Mouse (Mus musculus) stomach, postnatal 0 days (tissue): ENCODE results near the gene Olfr732. TPM values are rescaled to one million over a fixed set of nuclear protein-coding genes. Genes with fewer than 3 reads are reported as not detected.

Experiments used
- ATAC-seq: fragments of 200-750 bp; cut with Nextera tagmentation; 2 replicates; pipeline ENCODE4 v1.8.0; 2017; ENCODE audit not compliant: low FRiP score, low TSS enrichment
- DNase-seq: peaks from one replicate; pipeline ENCODE4 v3.0.0-alpha.2; 2016; ENCODE audit warnings: low spot score
- H3K27ac ChIP-seq: fragments of 300-500 bp; sonication (generic); replicated peaks from 2 replicates; pipeline ENCODE4 v1.5.1; 2014; ENCODE audit warnings: mild to moderate bottlenecking, control low read depth
- H3K27me3 ChIP-seq: fragments of 300-500 bp; sonication (generic); 2 replicates; pipeline ENCODE4 v1.6.1; 2014; ENCODE audit warnings: low read length; ENCODE audit not compliant: control insufficient read depth, insufficient read depth
- H3K36me3 ChIP-seq: fragments of 300-500 bp; sonication (generic); 2 replicates; pipeline ENCODE4 v1.6.1; 2014; ENCODE audit warnings: low read length, mixed read lengths; ENCODE audit not compliant: control insufficient read depth, insufficient read depth
- H3K4me1 ChIP-seq: fragments of 300-500 bp; sonication (generic); replicated peaks from 2 replicates; pipeline ENCODE4 v1.6.1; 2014; ENCODE audit warnings: antibody characterized with exemption; ENCODE audit not compliant: control insufficient read depth, insufficient read depth
- H3K4me2 ChIP-seq: fragments of 300-500 bp; sonication (generic); replicated peaks from 2 replicates; pipeline ENCODE4 v1.6.1; 2014; ENCODE audit warnings: low read depth, mild to moderate bottlenecking, control low read depth, moderate library complexity
- H3K4me3 ChIP-seq: fragments of 300-500 bp; sonication (generic); 2 replicates; pipeline ENCODE4 v1.5.1; 2014; ENCODE audit warnings: low read depth, low read length, control low read depth
- H3K9ac ChIP-seq: fragments of 300-500 bp; sonication (generic); 2 replicates; pipeline ENCODE4 v1.6.1; 2014; ENCODE audit warnings: mild to moderate bottlenecking, low read length, control low read depth, mixed read lengths
- H3K9me3 ChIP-seq: fragments of 300-500 bp; sonication (generic); 2 replicates; pipeline ENCODE4 v1.6.1; 2016; ENCODE audit warnings: low read length; ENCODE audit not compliant: control insufficient read depth
- CTCF ChIP-seq: IDR thresholded peaks from 2 replicates; pipeline ENCODE4 v1.5.1; 2016; ENCODE audit warnings: antibody characterized with exemption, low read depth, mild to moderate bottlenecking, moderate library complexity
- EP300 ChIP-seq: optimal IDR thresholded peaks from 2 replicates; pipeline ENCODE3; 2016; ENCODE audit warnings: antibody characterized with exemption
- WGBS: fragments of 180-500 bp; shearing (Covaris S2); extraction: QIAGEN DNeasy Blood & Tissue Kit; methylation state at CpG from one replicate; pipeline ENCODE4 v1.1.7; 2014; 5-methylcytosine and 5-hydroxymethylcytosine counted together
- polyA plus RNA-seq: library from polyadenylated mRNA; unstranded; fragments of >200 nt; fragmentation: Nextera tagmentation; extraction: Ambion mirVana; gene quantifications from 2 replicates; pipeline ENCODE4 v1.2.1, GENCODE M21; 2015

Gene Olfr732
- not detected in 2 replicates for polyA plus RNA-seq

- Histone ChIP-seq H3K4me3 (no peak within 1 kb of the TSS), H3K4me2 (no peak within 1 kb of the TSS), H3K9ac (no peak within 1 kb of the TSS), H3K4me1 (no peaks in the 10 kb centered on the region), H3K9me3 (no peaks in the 10 kb centered on the region), H3K36me3 (no peaks in the 10 kb centered on the region), H3K27ac (no peak within 1 kb of the TSS), H3K27me3 (no peaks in the 10 kb centered on the region)
- TF ChIP-seq EP300 (no peak), CTCF (no peak)
- DNase-seq (no peak), ATAC-seq (no peak)
- 89% methylated on average over 1 of the region's 1 CpGs for WGBS
Observed at GRCm38 (mm10) chr14:50284106-50284505, at the start of gene Olfr732. TSS of gene Olfr732 (minus strand) at chr14:50284206.

GRCm38 (mm10) chr14:50326661-50327060 is 42.7 kb upstream of the Olfr732 start, which contains the start of gene Olfr734:
TSS of gene Olfr734 (minus strand) at chr14:50326761.
- WGBS: 51% methylated on average over 1 of the region's 1 CpGs
- ATAC-seq (no peak), DNase-seq (no peak)

GRCm38 (mm10) chr14:50301422-50301821 is 17.4 kb upstream of the Olfr732 start, which contains the start of gene Olfr733:
TSS of gene Olfr733 (minus strand) at chr14:50301522.
- H3K9ac ChIP-seq: no peak within 1 kb of the TSS
- H3K4me2 ChIP-seq: no peak within 1 kb of the TSS
- no peak for ATAC-seq
- H3K4me1 ChIP-seq: no peaks in the 10 kb centered on the region
- H3K36me3 ChIP-seq: no peaks in the 10 kb centered on the region
- no peaks in the 10 kb centered on the region for H3K27me3 ChIP-seq
- no peaks in the 10 kb centered on the region for H3K9me3 ChIP-seq
- DNase-seq: no peak
- no peak within 1 kb of the TSS for H3K27ac ChIP-seq
- no peak within 1 kb of the TSS for H3K4me3 ChIP-seq
- TF ChIP-seq EP300: no peak
- TF ChIP-seq CTCF: no peak

More at GRCm38 (mm10) chr14:50326661-50327060, 42.7 kb upstream of the Olfr732 start, which contains the start of gene Olfr734:
- Histone ChIP-seq H3K4me1 (no peaks in the 10 kb centered on the region), H3K27ac (no peak within 1 kb of the TSS), H3K4me3 (no peak within 1 kb of the TSS), H3K4me2 (no peak within 1 kb of the TSS), H3K9me3 (no peaks in the 10 kb centered on the region), H3K27me3 (no peaks in the 10 kb centered on the region), H3K36me3 (no peaks in the 10 kb centered on the region), H3K9ac (no peak within 1 kb of the TSS)
- TF ChIP-seq CTCF: no peak
- no peak for TF ChIP-seq EP300

- TF ChIP-seq CTCF: no peak
- no peak for TF ChIP-seq EP300
- WGBS: 74% methylated on average over 4 of the region's 4 CpGs
- no peaks in the 10 kb centered on the region for H3K9me3 ChIP-seq
- H3K9ac ChIP-seq: no peak within 1 kb of the TSS
- H3K4me2 ChIP-seq: no peak within 1 kb of the TSS
- DNase-seq (no peak), ATAC-seq (no peak)
- H3K4me3 ChIP-seq: no peak within 1 kb of the TSS
- no peak within 1 kb of the TSS for H3K27ac ChIP-seq
- no peaks in the 10 kb centered on the region for H3K27me3 ChIP-seq
- H3K4me1 ChIP-seq: no peaks in the 10 kb centered on the region
- H3K36me3 ChIP-seq: no peaks in the 10 kb centered on the region
Observed at GRCm38 (mm10) chr14:50241766-50242165, 42.2 kb downstream of the Olfr732 start, which contains the start of gene Olfr731. TSS of gene Olfr731 (minus strand) at chr14:50241866.

Other genes with a start within 250 kb of the Olfr732 start
- not detected in 2 replicates for gene Olfr725, start 243.8 kb downstream of the Olfr732 start, polyA plus RNA-seq
- not detected in 2 replicates for gene Olfr726, start 193.3 kb downstream of the Olfr732 start, polyA plus RNA-seq
- gene Olfr727, start 161.0 kb downstream of the Olfr732 start, polyA plus RNA-seq: not detected in 2 replicates
- 0.04 TPM in 1 of 2 replicates, not detected in the other for gene Olfr728, start 141.5 kb downstream of the Olfr732 start, polyA plus RNA-seq
- gene Olfr729, start 131.3 kb downstream of the Olfr732 start, polyA plus RNA-seq: not detected in 2 replicates
- gene Olfr730, start 96.0 kb downstream of the Olfr732 start, polyA plus RNA-seq: not detected in 2 replicates
- gene Olfr731, start 42.3 kb downstream of the Olfr732 start, polyA plus RNA-seq: not detected in 2 replicates
- not detected in 2 replicates for gene Olfr733, start 17.3 kb upstream of the Olfr732 start, polyA plus RNA-seq
- gene Olfr734, start 42.6 kb upstream of the Olfr732 start, polyA plus RNA-seq: not detected in 2 replicates
- not detected in 2 replicates for gene Olfr735, start 64.7 kb upstream of the Olfr732 start, polyA plus RNA-seq
- gene Tlr11, start 73.7 kb upstream of the Olfr732 start, polyA plus RNA-seq: 0.04 TPM in 1 of 2 replicates, not detected in the other
- not detected in 2 replicates for gene Olfr736, start 97.0 kb upstream of the Olfr732 start, polyA plus RNA-seq
- gene Olfr738, start 123.4 kb upstream of the Olfr732 start, polyA plus RNA-seq: not detected in 2 replicates
- gene Olfr739, start 134.4 kb upstream of the Olfr732 start, polyA plus RNA-seq: not detected in 2 replicates
- 0.02 TPM in 1 of 2 replicates, not detected in the other for gene Olfr740, start 161.3 kb upstream of the Olfr732 start, polyA plus RNA-seq
- gene Olfr741, start 188.5 kb upstream of the Olfr732 start, polyA plus RNA-seq: 0.02 TPM in 1 of 2 replicates, not detected in the other
- gene Olfr742, start 219.4 kb upstream of the Olfr732 start, polyA plus RNA-seq: not detected in 2 replicates
- gene Olfr743, start 237.6 kb upstream of the Olfr732 start, polyA plus RNA-seq: not detected in 2 replicates